Mouse (Mus musculus) kidney, adult 9 months (tissue): Measurements from ENCODE around the gene Cyp2f2.

Experiments
- DNase-seq: peaks from one replicate; pipeline ENCODE4 v3.0.0; 2022

Gene Cyp2f2

DNA sequence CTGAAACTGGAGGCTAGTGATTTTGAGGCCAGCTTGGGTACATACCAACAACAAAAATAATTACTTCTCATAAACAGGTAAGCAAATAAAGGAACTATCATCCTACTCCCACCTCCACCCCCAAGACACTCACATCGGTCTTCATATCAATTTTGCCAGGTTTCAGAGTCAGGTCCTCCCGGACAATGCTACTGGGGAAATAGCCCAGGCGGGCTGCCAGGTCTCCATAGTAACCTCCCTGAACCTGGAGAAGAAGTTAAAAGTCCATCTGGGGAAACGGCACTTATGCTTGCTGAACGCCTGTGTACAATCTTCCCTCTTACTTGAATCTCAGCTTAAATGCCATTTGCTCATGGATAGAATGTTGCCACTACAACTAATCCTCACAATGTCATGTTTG is 60.3 kb downstream of the Cyp2f2 start:
- peak; percentile 95 for DNase-seq

DNA sequence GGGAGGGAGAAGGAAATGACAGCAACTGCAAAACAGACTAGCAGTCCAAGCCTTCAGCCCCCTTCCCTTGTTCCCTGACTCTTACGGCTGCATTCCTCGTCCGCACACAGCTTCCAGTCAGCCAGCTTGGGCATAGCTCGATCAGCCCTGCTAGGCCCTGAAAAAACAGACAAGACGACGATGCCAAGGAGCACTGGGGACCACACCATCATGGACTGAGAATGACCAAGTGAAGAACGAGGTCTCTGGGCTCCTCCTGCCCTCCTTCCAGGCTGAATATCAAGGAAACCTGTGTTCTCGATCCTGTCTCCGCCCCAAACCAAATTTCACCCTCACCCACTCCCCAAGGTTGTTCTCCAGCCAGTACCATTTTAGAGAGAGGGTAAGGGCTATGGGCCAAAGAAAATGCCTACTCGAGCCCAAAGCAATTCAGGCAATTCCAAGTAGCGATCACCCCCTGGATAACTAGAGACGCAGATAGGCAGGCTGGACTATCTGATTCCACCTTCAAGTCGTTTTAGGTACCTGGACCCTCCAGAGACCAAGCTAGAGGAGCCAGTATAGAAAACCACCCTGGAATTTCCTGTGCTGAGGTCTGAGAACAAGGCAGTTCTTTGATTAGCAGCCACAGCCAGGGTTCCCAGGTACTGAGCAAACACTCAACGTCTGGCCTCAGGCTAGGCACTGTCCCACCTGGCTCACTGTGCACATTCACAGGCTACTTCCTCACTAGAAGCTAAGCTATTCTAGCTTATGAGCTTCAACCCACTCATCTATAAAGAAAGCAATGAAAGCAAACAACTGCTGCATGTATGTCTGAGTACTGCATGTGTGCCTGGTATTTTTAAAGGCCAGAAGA is 61.4 kb downstream of the Cyp2f2 start, which contains the start of the genes Gm21983 and Mia:
Gm21983 (minus strand) TSS at position 250 of the 859 bp plus-strand sequence.
Mia (minus strand) TSS at position 321 of the 859 bp plus-strand sequence.
- DNase-seq = no peak

DNA sequence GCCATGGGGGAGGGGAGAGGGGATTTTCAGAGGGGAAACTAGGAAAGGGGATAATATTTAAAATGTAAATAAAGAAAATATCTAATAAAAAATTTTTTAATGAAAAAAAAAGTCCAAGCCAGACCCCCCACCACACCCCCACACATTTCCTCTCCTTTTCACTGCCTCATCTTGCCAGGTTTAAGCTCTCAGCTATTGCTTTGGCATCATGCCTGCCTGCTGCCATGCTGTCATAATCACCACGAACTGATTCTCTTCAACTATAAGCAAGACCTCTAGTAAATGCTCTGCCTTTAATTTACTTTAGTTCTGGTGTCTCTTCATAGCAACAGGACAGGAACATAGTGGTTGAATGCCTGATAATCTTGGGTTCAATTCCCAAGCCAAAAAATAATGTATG is 62.8 kb downstream of the Cyp2f2 start:
- no peak for DNase-seq
